Mouse (Mus musculus): Measurements from ENCODE around the gene Cds1.

DNA sequence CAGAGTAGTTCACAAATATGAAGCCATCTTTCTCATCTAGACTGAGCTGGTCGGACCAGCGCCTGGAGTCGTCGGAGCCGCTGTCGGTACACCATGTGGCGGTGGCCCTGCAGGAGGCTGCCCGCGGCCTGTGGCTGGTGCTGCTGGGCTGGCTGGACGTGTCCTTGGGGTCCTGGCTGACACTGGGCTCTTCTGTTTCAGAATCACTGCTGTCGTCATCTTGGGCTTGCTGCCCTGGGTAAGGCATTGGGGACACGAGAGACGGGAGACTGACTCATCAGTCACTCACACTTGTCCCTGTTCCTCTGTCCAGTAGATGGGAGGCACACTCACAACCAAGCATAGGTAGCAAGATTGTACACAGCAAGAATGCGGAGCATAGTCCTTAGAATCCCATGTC, 80.1 kb downstream of the Cds1 start:
- TF ChIP-seq CTCF (IDR thresholded peaks at IDR 0.05; ENCODE audit: extremely low read depth, insufficient read length, insufficient replicate concordance, low read depth, low read length), result no peak
- no peak for TF ChIP-seq POLR2A (IDR thresholded peaks at IDR 0.05; ENCODE audit: low read depth, low read length)

All from small intestine, adult 2 months (tissue).